Mouse (Mus musculus): ENCODE measurements around the gene Abcb9. TPM values are rescaled to one million over a fixed set of nuclear protein-coding genes. Genes with fewer than 3 reads are reported as not detected.
A peak's percentile ranks its signal among the peaks of the same experiment; 100 is the strongest.

Abcb9 gene
- polyA plus RNA-seq, 1 experiment from 2014 or later, result 2.3 TPM

DNA sequence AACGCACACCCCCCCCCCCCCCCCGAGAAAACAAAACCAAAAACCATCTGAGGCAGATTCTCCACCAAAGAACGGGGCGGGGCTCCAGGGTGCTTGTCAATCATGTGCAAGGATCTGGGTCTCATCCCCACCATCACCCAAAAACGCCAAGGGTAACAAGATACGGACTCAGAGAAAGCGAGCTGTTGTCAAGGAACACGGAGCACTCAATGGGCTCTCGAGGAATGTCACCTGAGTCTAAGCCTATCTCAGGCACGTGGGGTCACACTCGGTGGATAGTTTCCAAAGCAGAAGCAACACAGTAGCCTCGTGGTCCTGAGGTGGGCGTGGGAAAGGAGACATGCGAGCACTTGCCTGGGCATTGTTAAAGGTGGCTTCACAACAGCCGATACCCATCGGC is 81.9 kb downstream of the Abcb9 start:
- Histone ChIP-seq H3K9ac (no peak overlapping the region), H3K4me1 (replicated peaks) (peaks cover 53% of the 10 kb centered on the region), H3K27me3 (replicated peaks) (no peaks in the 10 kb centered on the region), H3K9me3 (no peaks in the 10 kb centered on the region), H3K4me2 (replicated peaks) (no peak overlapping the region), H3K27ac (no peak overlapping the region), H3K36me3 (peaks cover 12% of the 10 kb centered on the region; the same call in 1 of the 2 replicates), H3K4me3 (replicated peaks) (no peak overlapping the region)
- 85% methylated on average over 16 of the region's 16 CpGs for WGBS
- ATAC-seq, result no peak

DNA sequence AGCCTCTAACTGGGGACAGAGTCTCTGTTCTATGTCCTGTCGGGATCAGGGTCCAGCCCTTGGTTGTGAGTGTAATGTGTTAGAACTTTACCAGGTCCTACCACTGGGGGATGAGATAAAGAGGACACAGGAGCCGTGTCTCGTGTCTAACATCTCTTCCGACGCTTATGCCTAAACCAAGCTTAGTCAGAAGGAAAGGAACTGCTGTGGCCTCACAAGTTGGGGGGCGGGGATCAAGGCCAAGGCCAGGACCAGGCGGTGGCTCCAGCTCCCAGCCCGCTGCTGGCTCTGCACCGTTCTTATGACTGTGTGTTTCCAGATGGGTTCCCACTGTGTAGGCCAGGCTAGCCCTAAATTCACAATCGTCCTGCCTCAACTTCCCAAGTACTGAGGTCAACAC is 82.7 kb downstream of the Abcb9 start:
- Histone ChIP-seq H3K4me2 (replicated peaks) (no peak overlapping the region), H3K4me1 (replicated peaks) (peaks cover 53% of the 10 kb centered on the region), H3K27me3 (replicated peaks) (no peaks in the 10 kb centered on the region), H3K9me3 (no peaks in the 10 kb centered on the region), H3K27ac (no peak overlapping the region), H3K9ac (no peak overlapping the region), H3K36me3 (peaks cover 14% of the 10 kb centered on the region; the same call in 1 of the 2 replicates), H3K4me3 (replicated peaks) (no peak overlapping the region)
- WGBS, result 72% methylated on average over 10 of the region's 10 CpGs
- ATAC-seq, result no peak

DNA sequence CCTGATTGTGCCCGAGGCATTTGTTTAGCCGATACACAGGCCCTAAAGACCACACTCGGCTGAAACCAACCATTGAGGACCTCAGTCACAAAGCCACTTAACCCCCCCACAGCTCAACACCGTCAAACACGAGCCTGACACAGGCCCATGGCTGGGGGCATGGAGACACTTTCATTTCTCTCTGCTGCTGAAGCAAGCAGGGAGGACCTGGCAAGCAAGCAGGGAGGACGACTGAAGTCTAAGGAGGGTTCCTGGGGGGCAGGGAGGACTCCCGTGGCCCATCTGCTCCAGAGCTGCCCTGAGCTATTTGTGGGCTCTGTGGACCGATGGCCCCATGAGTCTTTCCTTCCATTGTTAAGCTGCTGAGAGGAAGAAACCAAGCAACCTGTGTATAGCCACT is 83.7 kb downstream of the Abcb9 start:
- Histone ChIP-seq H3K27me3 (replicated peaks) (no peaks in the 10 kb centered on the region), H3K9ac (no peak overlapping the region), H3K4me1 (replicated peaks) (peaks cover 46% of the 10 kb centered on the region), H3K4me2 (replicated peaks) (peak overlapping the region; percentile 40), H3K36me3 (peaks cover 18% of the 10 kb centered on the region), H3K9me3 (no peaks in the 10 kb centered on the region), H3K27ac (peak overlapping the region; percentile 71), H3K4me3 (replicated peaks) (no peak overlapping the region)
- ATAC-seq, result no peak
- WGBS, result 32% methylated on average over 8 of the region's 8 CpGs

Other genes with a start within 250 kb of the Abcb9 start
- gene Hcar2, start 230.3 kb downstream of the Abcb9 start, polyA plus RNA-seq (2015; fragmentation: Nextera tagmentation; extraction: Ambion mirVana), result 0.09 TPM in 1 of 2 replicates, not detected in the other
- gene Hcar1, start 215.8 kb downstream of the Abcb9 start, polyA plus RNA-seq (2015; fragmentation: Nextera tagmentation; extraction: Ambion mirVana), result 2.3 and 2.8 TPM in 2 replicates
- gene Denr, start 188.6 kb downstream of the Abcb9 start, polyA plus RNA-seq (2015; fragmentation: Nextera tagmentation; extraction: Ambion mirVana), result 117 and 146 TPM in 2 replicates
- gene Gm43518, start 168.4 kb downstream of the Abcb9 start, polyA plus RNA-seq (2015; fragmentation: Nextera tagmentation; extraction: Ambion mirVana), result 1.5 and 2.2 TPM in 2 replicates
- 4.7 and 5.1 TPM in 2 replicates for gene Ccdc62, start 165.1 kb downstream of the Abcb9 start, polyA plus RNA-seq (2015; fragmentation: Nextera tagmentation; extraction: Ambion mirVana)
- 26.0 and 29.3 TPM in 2 replicates for gene Hip1r, start 122.2 kb downstream of the Abcb9 start, polyA plus RNA-seq (2015; fragmentation: Nextera tagmentation; extraction: Ambion mirVana)
- 28.2 and 28.8 TPM in 2 replicates for gene Vps37b, start 63.5 kb downstream of the Abcb9 start, polyA plus RNA-seq (2015; fragmentation: Nextera tagmentation; extraction: Ambion mirVana)
- 26.3 and 29.2 TPM in 2 replicates for gene Ogfod2, start 16.5 kb upstream of the Abcb9 start, polyA plus RNA-seq (2015; fragmentation: Nextera tagmentation; extraction: Ambion mirVana)
- gene Arl6ip4, start 20.3 kb upstream of the Abcb9 start, polyA plus RNA-seq (2015; fragmentation: Nextera tagmentation; extraction: Ambion mirVana), result 90.8 and 95.4 TPM in 2 replicates
- 3.1 and 3.8 TPM in 2 replicates for gene Pitpnm2, start 154.0 kb upstream of the Abcb9 start, polyA plus RNA-seq (2015; fragmentation: Nextera tagmentation; extraction: Ambion mirVana)
- 8.0 and 10.3 TPM in 2 replicates for gene Mphosph9, start 232.2 kb upstream of the Abcb9 start, polyA plus RNA-seq (2015; fragmentation: Nextera tagmentation; extraction: Ambion mirVana)
- 13.4 and 15.5 TPM in 2 replicates for gene 2810006K23Rik, start 232.3 kb upstream of the Abcb9 start, polyA plus RNA-seq (2015; fragmentation: Nextera tagmentation; extraction: Ambion mirVana)

All from intestine, embryonic 15.5 days (tissue).